Mouse (Mus musculus) forebrain, postnatal 0 days (tissue): ENCODE results near the gene Slc6a17. TPM values are rescaled to one million over a fixed set of nuclear protein-coding genes. Genes with fewer than 3 reads are reported as not detected.
A peak's percentile ranks its signal among the peaks of the same experiment; 100 is the strongest.

Experiments used
- ATAC-seq: fragments of 200-750 bp; cut with Nextera tagmentation; 2 replicates; pipeline ENCODE4 v1.8.0; 2017; ENCODE audit warnings: mild to moderate bottlenecking, moderate library complexity
- DNase-seq: peaks from one replicate; pipeline ENCODE4 v3.0.0-alpha.2; 2015
- H3K27ac ChIP-seq: fragments of 300-500 bp; sonication (generic); 2 replicates; pipeline ENCODE4 v1.5.1; 2014; ENCODE audit warnings: low read depth, mild to moderate bottlenecking, antibody characterized with exemption, low read length, moderate library complexity, mixed read lengths
- H3K27me3 ChIP-seq: fragments of 300-500 bp; sonication (generic); 2 replicates; pipeline ENCODE4 v1.6.1; 2014; ENCODE audit warnings: mild to moderate bottlenecking, low read length, mixed read lengths; ENCODE audit not compliant: insufficient read depth
- H3K36me3 ChIP-seq: fragments of 300-500 bp; sonication (generic); 2 replicates; pipeline ENCODE4 v1.6.1; 2014; ENCODE audit warnings: mild to moderate bottlenecking, moderate library complexity; ENCODE audit not compliant: insufficient read depth
- H3K4me1 ChIP-seq: fragments of 300-500 bp; sonication (generic); 2 replicates; pipeline ENCODE4 v1.6.1; 2014; ENCODE audit warnings: antibody characterized with exemption; ENCODE audit not compliant: insufficient read depth
- H3K4me2 ChIP-seq: fragments of 300-500 bp; sonication (generic); 2 replicates; pipeline ENCODE4 v1.6.1; 2014; ENCODE audit warnings: low read depth, mild to moderate bottlenecking, moderate library complexity
- H3K4me3 ChIP-seq: fragments of 300-500 bp; sonication (generic); 2 replicates; pipeline ENCODE4 v1.5.1; 2014; ENCODE audit warnings: low read depth, low read length, mixed read lengths
- H3K9ac ChIP-seq: fragments of 300-500 bp; sonication (generic); 2 replicates; pipeline ENCODE4 v1.6.1; 2014; ENCODE audit warnings: mild to moderate bottlenecking
- H3K9me3 ChIP-seq: fragments of 300-500 bp; sonication (generic); 2 replicates; pipeline ENCODE4 v1.6.1; 2016; ENCODE audit warnings: low read length
- CTCF ChIP-seq: sonication (generic); IDR thresholded peaks from 2 replicates; pipeline ENCODE4 v1.5.1; 2016; ENCODE audit warnings: antibody characterized with exemption, control low read depth, low read depth
- WGBS: fragments of 180-500 bp; shearing (Covaris S2); extraction: QIAGEN DNeasy Blood & Tissue Kit; methylation state at CpG from one replicate; pipeline ENCODE4 v1.1.7; 2014; 5-methylcytosine and 5-hydroxymethylcytosine counted together
- polyA plus RNA-seq: library from polyadenylated mRNA; unstranded; fragments of >200 nt; fragmentation: Nextera tagmentation; extraction: Ambion mirVana; gene quantifications from 2 replicates; pipeline ENCODE4 v1.2.1, GENCODE M21; 2015
- total RNA-seq: library from RNA; depleted of rRNA; stranded (reverse); fragments of >200 nt; gene quantifications from 2 replicates; pipeline ENCODE4 v1.2.3, GENCODE M21; 2014

The Slc6a17 gene
- total and polyA plus RNA-seq, 2 experiments from 2014 or later: 22.7 to 61.2 TPM

GRCm38 (mm10) chr3:107495524-107495923 lies 22.3 kb downstream of the Slc6a17 start:
- Histone ChIP-seq H3K27me3 (no peaks in the 10 kb centered on the region), H3K4me2 (no peak overlapping the region), H3K9ac (no peak overlapping the region), H3K9me3 (no peaks in the 10 kb centered on the region), H3K4me3 (no peak overlapping the region), H3K27ac (no peak overlapping the region), H3K36me3 (peaks cover 48% of the 10 kb centered on the region), H3K4me1 (peaks cover 5% of the 10 kb centered on the region; the same call in 1 of the 2 replicates)
- WGBS: 63% methylated on average over 6 of the region's 6 CpGs
- ATAC-seq (no peak), DNase-seq (no peak)
- no peak for TF ChIP-seq CTCF

GRCm38 (mm10) chr3:107491459-107491858 lies 26.4 kb downstream of the Slc6a17 start:
- H3K4me2 ChIP-seq: no peak overlapping the region
- DNase-seq (peak; percentile 93), ATAC-seq (peak; percentile 92)
- WGBS: 17% methylated on average over 6 of the region's 6 CpGs
- 0 out of 2 replicates have a peak overlapping the region, but pooled peaks have one; percentile 2 for H3K9ac ChIP-seq
- peak overlapping the region; percentile 60 for H3K27ac ChIP-seq
- H3K4me3 ChIP-seq: no peak overlapping the region
- peaks cover 5% of the 10 kb centered on the region; the same call in 1 of the 2 replicates for H3K4me1 ChIP-seq
- peaks cover 37% of the 10 kb centered on the region for H3K36me3 ChIP-seq
- no peaks in the 10 kb centered on the region for H3K9me3 ChIP-seq
- TF ChIP-seq CTCF: no peak
- no peaks in the 10 kb centered on the region for H3K27me3 ChIP-seq

- no peaks in the 10 kb centered on the region for H3K9me3 ChIP-seq
- no peaks in the 10 kb centered on the region for H3K27me3 ChIP-seq
- peaks cover 5% of the 10 kb centered on the region; the same call in 1 of the 2 replicates for H3K4me1 ChIP-seq
- WGBS: 73% methylated on average over 4 of the region's 4 CpGs
- H3K4me3 ChIP-seq: no peak overlapping the region
- no peak for TF ChIP-seq CTCF
- H3K4me2 ChIP-seq: no peak overlapping the region
- no peak overlapping the region for H3K27ac ChIP-seq
- DNase-seq (no peak), ATAC-seq (no peak)
- H3K36me3 ChIP-seq: peaks cover 27% of the 10 kb centered on the region
- H3K9ac ChIP-seq: no peak overlapping the region
These were observed 29.2 kb downstream of the Slc6a17 start for GRCm38 (mm10) chr3:107488637-107489036.

GRCm38 (mm10) chr3:107483290-107483689 lies 34.5 kb downstream of the Slc6a17 start:
- DNase-seq: peak; percentile 83
- peak; percentile 70 for TF ChIP-seq CTCF
- Histone ChIP-seq H3K4me2 (no peak overlapping the region), H3K36me3 (no peaks in the 10 kb centered on the region), H3K27ac (0 out of 2 replicates have a peak overlapping the region, but pooled peaks have one; percentile 17), H3K27me3 (no peaks in the 10 kb centered on the region), H3K4me3 (no peak overlapping the region), H3K9ac (no peak overlapping the region), H3K9me3 (no peaks in the 10 kb centered on the region), H3K4me1 (peaks cover 2% of the 10 kb centered on the region; the same call in 1 of the 2 replicates)
- ATAC-seq: peak; percentile 97
- WGBS: 17% methylated on average over 11 of the region's 11 CpGs

DNA sequence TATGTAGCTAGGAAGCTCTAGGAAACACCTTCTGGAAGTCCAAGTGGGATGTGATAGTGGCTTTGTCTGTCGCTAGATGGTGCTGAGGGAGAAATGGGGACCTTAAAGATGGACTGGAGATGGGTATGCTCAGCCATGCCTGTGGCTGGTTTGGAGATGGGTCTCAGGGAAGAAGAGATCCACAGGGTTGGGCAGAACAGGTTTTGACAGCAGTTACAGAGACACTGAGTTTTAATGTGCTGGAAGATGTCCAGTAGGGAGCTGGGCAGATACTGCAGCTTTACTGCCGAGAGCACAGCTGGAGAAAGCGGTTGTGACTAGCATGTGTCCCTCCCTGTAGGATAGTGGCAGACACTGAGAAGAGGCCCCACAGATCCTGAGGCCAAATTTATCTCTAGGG lies 37.2 kb downstream of the Slc6a17 start:
- no peak overlapping the region for H3K27ac ChIP-seq
- 55% methylated on average over 3 of the region's 3 CpGs for WGBS
- H3K4me2 ChIP-seq: no peak overlapping the region
- H3K27me3 ChIP-seq: no peaks in the 10 kb centered on the region
- H3K9me3 ChIP-seq: no peaks in the 10 kb centered on the region
- no peak for TF ChIP-seq CTCF
- no peak for ATAC-seq
- H3K4me1 ChIP-seq: peaks cover 2% of the 10 kb centered on the region; the same call in 1 of the 2 replicates
- no peak overlapping the region for H3K9ac ChIP-seq
- DNase-seq: peak; percentile 41
- H3K4me3 ChIP-seq: no peak overlapping the region
- H3K36me3 ChIP-seq: no peaks in the 10 kb centered on the region; the same call in 1 of the 2 replicates

DNA sequence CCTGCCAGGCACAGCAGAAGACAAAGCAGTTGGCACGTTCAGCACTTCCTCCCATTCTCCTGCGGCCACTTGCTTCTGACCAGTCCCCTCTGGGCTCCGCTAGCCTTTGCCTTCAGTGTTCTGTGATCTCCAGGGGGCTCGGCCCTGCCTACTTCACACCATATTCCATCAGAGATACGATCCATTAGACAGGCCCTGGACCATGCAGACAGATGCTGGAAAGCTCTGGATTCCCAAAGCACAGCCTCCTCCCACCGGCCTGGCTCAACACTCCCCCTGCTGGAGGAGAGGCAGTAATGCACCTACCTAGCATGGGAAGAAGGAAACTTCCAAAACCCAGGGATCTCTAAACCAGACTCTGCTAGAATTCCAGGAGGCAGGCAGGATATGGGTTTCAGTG lies 45.6 kb downstream of the Slc6a17 start:
- no peaks in the 10 kb centered on the region for H3K27me3 ChIP-seq
- ATAC-seq (peak; percentile 76), DNase-seq (peak; percentile 79)
- peak; percentile 97 for TF ChIP-seq CTCF
- 30% methylated on average over 6 of the region's 6 CpGs for WGBS
- no peak overlapping the region for H3K27ac ChIP-seq
- no peak overlapping the region for H3K4me2 ChIP-seq
- H3K4me1 ChIP-seq: no peaks in the 10 kb centered on the region
- H3K9ac ChIP-seq: no peak overlapping the region
- H3K9me3 ChIP-seq: no peaks in the 10 kb centered on the region
- no peak overlapping the region for H3K4me3 ChIP-seq
- H3K36me3 ChIP-seq: peaks cover 26% of the 10 kb centered on the region

- peaks cover 17% of the 10 kb centered on the region for H3K36me3 ChIP-seq
- ATAC-seq: no peak
- no peak overlapping the region for H3K27ac ChIP-seq
- no peak overlapping the region for H3K4me3 ChIP-seq
- 72% methylated on average over 4 of the region's 4 CpGs for WGBS
- H3K4me2 ChIP-seq: no peak overlapping the region
- H3K9ac ChIP-seq: no peak overlapping the region
- H3K4me1 ChIP-seq: no peaks in the 10 kb centered on the region
- TF ChIP-seq CTCF: no peak
- no peaks in the 10 kb centered on the region for H3K9me3 ChIP-seq
- no peak for DNase-seq
- H3K27me3 ChIP-seq: no peaks in the 10 kb centered on the region
These were observed 48.8 kb downstream of the Slc6a17 start for GRCm38 (mm10) chr3:107469059-107469458.
